Mouse (Mus musculus): ENCODE data around the gene Prr15. TPM values are rescaled to one million over a fixed set of nuclear protein-coding genes. Genes with fewer than 3 reads are reported as not detected.

The Prr15 gene
- polyA plus RNA-seq, 1 experiment, result not detected

- under 1% methylated on average over 28 of the region's 28 CpGs for WGBS
- no peak overlapping the region for H3K27ac ChIP-seq (ENCODE audit: insufficient read depth, low read depth, low read length)
- peak overlapping the region; percentile 51 for H3K4me3 ChIP-seq (ENCODE audit: insufficient read depth, low read depth, low read length)
- H3K4me1 ChIP-seq (ENCODE audit: control insufficient read depth, insufficient read depth, low read length), result peaks cover 14% of the 10 kb centered on the region
- no peak for TF ChIP-seq POLR2A (IDR thresholded peaks at IDR 0.05; ENCODE audit: insufficient read depth, low read depth, low read length)
Measured at GRCm38 (mm10) chr6:54327626-54328003, 2.0 kb downstream of the Prr15 start.

- H3K4me1 ChIP-seq (ENCODE audit: control insufficient read depth, insufficient read depth, low read length), result peaks cover 14% of the 10 kb centered on the region
- H3K4me3 ChIP-seq (ENCODE audit: insufficient read depth, low read depth, low read length), result no peak overlapping the region
- H3K27ac ChIP-seq (ENCODE audit: insufficient read depth, low read depth, low read length), result no peak overlapping the region
- WGBS, result 98% methylated on average over 5 of the region's 5 CpGs
- no peak for TF ChIP-seq CTCF (IDR thresholded peaks at IDR 0.05; ENCODE audit: insufficient read depth, low read depth, low read length)
- no peak for TF ChIP-seq POLR2A (IDR thresholded peaks at IDR 0.05; ENCODE audit: insufficient read depth, low read depth, low read length)
Measured at GRCm38 (mm10) chr6:54328783-54329182, 3.1 kb downstream of the Prr15 start.

- TF ChIP-seq POLR2A (IDR thresholded peaks at IDR 0.05; ENCODE audit: insufficient read depth, low read depth, low read length), result no peak
- TF ChIP-seq CTCF (IDR thresholded peaks at IDR 0.05; ENCODE audit: insufficient read depth, low read depth, low read length), result no peak
- Histone ChIP-seq H3K27ac (ENCODE audit: insufficient read depth, low read depth, low read length) (no peak overlapping the region), H3K4me1 (ENCODE audit: control insufficient read depth, insufficient read depth, low read length) (peaks cover 14% of the 10 kb centered on the region), H3K4me3 (ENCODE audit: insufficient read depth, low read depth, low read length) (no peak overlapping the region)
- 97% methylated on average over 3 of the region's 3 CpGs for WGBS
Measured at GRCm38 (mm10) chr6:54329598-54329997, 4.0 kb downstream of the Prr15 start.

- WGBS, result 87% methylated on average over 10 of the region's 10 CpGs
- Histone ChIP-seq H3K4me3 (ENCODE audit: insufficient read depth, low read depth, low read length) (no peak overlapping the region), H3K4me1 (ENCODE audit: control insufficient read depth, insufficient read depth, low read length) (peaks cover 14% of the 10 kb centered on the region), H3K27ac (ENCODE audit: insufficient read depth, low read depth, low read length) (no peak overlapping the region)
- TF ChIP-seq CTCF (IDR thresholded peaks at IDR 0.05; ENCODE audit: insufficient read depth, low read depth, low read length) (no peak), POLR2A (IDR thresholded peaks at IDR 0.05; ENCODE audit: insufficient read depth, low read depth, low read length) (no peak)
Measured at GRCm38 (mm10) chr6:54330166-54330565, 4.5 kb downstream of the Prr15 start.

GRCm38 (mm10) chr6:54331765-54332164 lies 6.1 kb downstream of the Prr15 start:
- Histone ChIP-seq H3K4me1 (ENCODE audit: control insufficient read depth, insufficient read depth, low read length) (peaks cover 11% of the 10 kb centered on the region), H3K4me3 (ENCODE audit: insufficient read depth, low read depth, low read length) (no peak overlapping the region), H3K27ac (ENCODE audit: insufficient read depth, low read depth, low read length) (no peak overlapping the region)
- no peak for TF ChIP-seq POLR2A (IDR thresholded peaks at IDR 0.05; ENCODE audit: insufficient read depth, low read depth, low read length)
- TF ChIP-seq CTCF (IDR thresholded peaks at IDR 0.05; ENCODE audit: insufficient read depth, low read depth, low read length), result no peak
- WGBS, result 50% methylated on average over 10 of the region's 10 CpGs

GRCm38 (mm10) chr6:54332203-54332602 lies 6.6 kb downstream of the Prr15 start:
- WGBS, result 59% methylated on average over 8 of the region's 8 CpGs
- no peak for TF ChIP-seq CTCF (IDR thresholded peaks at IDR 0.05; ENCODE audit: insufficient read depth, low read depth, low read length)
- no peak for TF ChIP-seq POLR2A (IDR thresholded peaks at IDR 0.05; ENCODE audit: insufficient read depth, low read depth, low read length)
- no peak overlapping the region for H3K27ac ChIP-seq (ENCODE audit: insufficient read depth, low read depth, low read length)
- H3K4me1 ChIP-seq (ENCODE audit: control insufficient read depth, insufficient read depth, low read length), result peaks cover 7% of the 10 kb centered on the region
- no peak overlapping the region for H3K4me3 ChIP-seq (ENCODE audit: insufficient read depth, low read depth, low read length)

- no peak overlapping the region for H3K27ac ChIP-seq (ENCODE audit: insufficient read depth, low read depth, low read length)
- no peaks in the 10 kb centered on the region for H3K4me1 ChIP-seq (ENCODE audit: control insufficient read depth, insufficient read depth, low read length)
- 87% methylated on average over 11 of the region's 11 CpGs for WGBS
- TF ChIP-seq CTCF (IDR thresholded peaks at IDR 0.05; ENCODE audit: insufficient read depth, low read depth, low read length) (no peak), POLR2A (IDR thresholded peaks at IDR 0.05; ENCODE audit: insufficient read depth, low read depth, low read length) (no peak)
- H3K4me3 ChIP-seq (ENCODE audit: insufficient read depth, low read depth, low read length), result no peak overlapping the region
Measured at GRCm38 (mm10) chr6:54333116-54333651, 7.5 kb downstream of the Prr15 start.

- no peak for TF ChIP-seq CTCF (IDR thresholded peaks at IDR 0.05; ENCODE audit: insufficient read depth, low read depth, low read length)
- TF ChIP-seq POLR2A (IDR thresholded peaks at IDR 0.05; ENCODE audit: insufficient read depth, low read depth, low read length), result no peak
- WGBS, result 65% methylated on average over 9 of the region's 9 CpGs
- H3K4me1 ChIP-seq (ENCODE audit: control insufficient read depth, insufficient read depth, low read length), result no peaks in the 10 kb centered on the region
- H3K27ac ChIP-seq (ENCODE audit: insufficient read depth, low read depth, low read length), result no peak overlapping the region
- no peak overlapping the region for H3K4me3 ChIP-seq (ENCODE audit: insufficient read depth, low read depth, low read length)
Measured at GRCm38 (mm10) chr6:54333652-54334396, 8.2 kb downstream of the Prr15 start.

GRCm38 (mm10) chr6:54337321-54337720 lies 11.7 kb downstream of the Prr15 start:
- 64% methylated on average over 6 of the region's 6 CpGs for WGBS
- no peak for TF ChIP-seq POLR2A (IDR thresholded peaks at IDR 0.05; ENCODE audit: insufficient read depth, low read depth, low read length)
- TF ChIP-seq CTCF (IDR thresholded peaks at IDR 0.05; ENCODE audit: insufficient read depth, low read depth, low read length), result no peak
- Histone ChIP-seq H3K27ac (ENCODE audit: insufficient read depth, low read depth, low read length) (no peak overlapping the region), H3K4me1 (ENCODE audit: control insufficient read depth, insufficient read depth, low read length) (no peaks in the 10 kb centered on the region), H3K4me3 (ENCODE audit: insufficient read depth, low read depth, low read length) (no peak overlapping the region)

Data from olfactory bulb, adult 2 months (tissue).